Mouse (Mus musculus): ENCODE measurements at regions not wholly inside any gene's neighbourhood (a gene's known extent, or its start where the extent isn't known, plus 50 kb on each side); places are given as distances from the start of the nearest gene placed in this dataset.

- DNase-seq (ENCODE audit: low spot score in 2 of 2), result no peak
Observed at GRCm38 (mm10) chr4:39508866-39509265, 58.8 kb downstream of the 1700009N14Rik start.

GRCm38 (mm10) chr4:39527492-39527891 is 77.4 kb downstream of the 1700009N14Rik start:
- no peak for DNase-seq (ENCODE audit: low spot score in 2 of 2)

GRCm38 (mm10) chr4:39528661-39529060 is 78.6 kb downstream of the 1700009N14Rik start:
- DNase-seq (ENCODE audit: low spot score in 2 of 2), result no peak

- DNase-seq (ENCODE audit: low spot score in 2 of 2), result no peak
Observed at GRCm38 (mm10) chr4:39556101-39556763, 106.1 kb downstream of the 1700009N14Rik start.

GRCm38 (mm10) chr4:39597426-39597825 is 147.3 kb downstream of the 1700009N14Rik start:
- no peak for DNase-seq (ENCODE audit: low spot score in 2 of 2)

- no peak for DNase-seq (ENCODE audit: low spot score in 2 of 2)
Observed at GRCm38 (mm10) chr4:39605046-39605445, 155.0 kb downstream of the 1700009N14Rik start.

GRCm38 (mm10) chr4:39644136-39644535 is 194.0 kb downstream of the 1700009N14Rik start:
- DNase-seq (ENCODE audit: low spot score in 2 of 2), result no peak

- peak in 1 of 2 experiments; percentile 3 for DNase-seq (ENCODE audit: low spot score in 2 of 2)
Observed at GRCm38 (mm10) chr4:39644849-39645248, 194.8 kb downstream of the 1700009N14Rik start.

- no peak for DNase-seq (ENCODE audit: low spot score in 2 of 2)
Observed at GRCm38 (mm10) chr4:39660538-39660937, 210.4 kb downstream of the 1700009N14Rik start.

- no peak for DNase-seq (ENCODE audit: low spot score in 2 of 2)
Observed at GRCm38 (mm10) chr4:39672609-39673008, 222.5 kb downstream of the 1700009N14Rik start.

GRCm38 (mm10) chr4:39695236-39695635 is 245.1 kb downstream of the 1700009N14Rik start:
- DNase-seq (ENCODE audit: low spot score in 2 of 2), result no peak

GRCm38 (mm10) chr4:39697565-39697964 is 247.5 kb downstream of the 1700009N14Rik start:
- peak; percentile 64 to 89 for DNase-seq (ENCODE audit: low spot score in 2 of 2)

GRCm38 (mm10) chr4:39699347-39699746 is 249.3 kb downstream of the 1700009N14Rik start:
- DNase-seq (ENCODE audit: low spot score in 2 of 2), result no peak

- DNase-seq (ENCODE audit: low spot score in 2 of 2), result no peak
Observed at GRCm38 (mm10) chr4:39717477-39717876, 267.4 kb downstream of the 1700009N14Rik start.

- DNase-seq (ENCODE audit: low spot score in 2 of 2), result no peak
Observed at GRCm38 (mm10) chr4:39718691-39719090, 268.6 kb downstream of the 1700009N14Rik start.

GRCm38 (mm10) chr4:39719951-39720350 is 269.9 kb downstream of the 1700009N14Rik start:
- no peak for DNase-seq (ENCODE audit: low spot score in 2 of 2)

GRCm38 (mm10) chr4:39721524-39721923 is 271.4 kb downstream of the 1700009N14Rik start:
- no peak for DNase-seq (ENCODE audit: low spot score in 2 of 2)

GRCm38 (mm10) chr4:39765586-39765985 is 315.5 kb downstream of the 1700009N14Rik start:
- no peak for DNase-seq (ENCODE audit: low spot score in 2 of 2)

GRCm38 (mm10) chr4:39791096-39791495 is 341.0 kb downstream of the 1700009N14Rik start:
- DNase-seq (ENCODE audit: low spot score in 2 of 2), result no peak

GRCm38 (mm10) chr4:39809950-39810349 is 332.9 kb upstream of the Aco1 start:
- no peak for DNase-seq (ENCODE audit: low spot score in 2 of 2)

GRCm38 (mm10) chr4:39812766-39813165 is 330.1 kb upstream of the Aco1 start:
- DNase-seq (ENCODE audit: low spot score in 2 of 2), result no peak

GRCm38 (mm10) chr4:39815620-39816019 is 327.3 kb upstream of the Aco1 start:
- DNase-seq (ENCODE audit: low spot score in 2 of 2), result no peak

- DNase-seq (ENCODE audit: low spot score in 2 of 2), result no peak
Observed at GRCm38 (mm10) chr4:39817675-39818074, 325.2 kb upstream of the Aco1 start.

GRCm38 (mm10) chr4:39833634-39834033 is 309.2 kb upstream of the Aco1 start:
- DNase-seq (ENCODE audit: low spot score in 2 of 2), result no peak

Data from cerebellum, postnatal 4 days (tissue).